Mouse (Mus musculus): ENCODE measurements around the gene Ndufs3.

Gene Ndufs3

GRCm38 (mm10) chr2:90861486-90861885, 43.1 kb downstream of the Ndufs3 start:
- in situ Hi-C loops (cut with MboI, MseI), result no loop called here

- in situ Hi-C loops (cut with MboI, MseI), result loop anchor here (10.0 kb wide), 1 partner anchor 146 kb away; no protein-coding TSS in a partner anchor
Measured at GRCm38 (mm10) chr2:90850401-90850800, 54.2 kb downstream of the Ndufs3 start.

GRCm38 (mm10) chr2:90848331-90848730, 56.3 kb downstream of the Ndufs3 start:
- in situ Hi-C loops (cut with MboI, MseI), result no loop called here

- in situ Hi-C loops (cut with MboI, MseI), result no loop called here
Measured at GRCm38 (mm10) chr2:90847681-90848050, 57.0 kb downstream of the Ndufs3 start.

GRCm38 (mm10) chr2:90846955-90847680, 57.5 kb downstream of the Ndufs3 start, which contains the start of gene Mtch2:
Mtch2 (plus strand) TSS chr2:90847155.
- in situ Hi-C loops (cut with MboI, MseI), result no loop called here

- in situ Hi-C loops (cut with MboI, MseI), result no loop called here
Measured at GRCm38 (mm10) chr2:90846597-90846954, 58.1 kb downstream of the Ndufs3 start.

- in situ Hi-C loops (cut with MboI, MseI), result no loop called here
Measured at GRCm38 (mm10) chr2:90846171-90846570, 58.5 kb downstream of the Ndufs3 start.

GRCm38 (mm10) chr2:90845234-90845633, 59.4 kb downstream of the Ndufs3 start:
- in situ Hi-C loops (cut with MboI, MseI), result no loop called here
